Mouse (Mus musculus) olfactory bulb, adult 2 months (tissue): Measurements from ENCODE around the gene Unc13d.
"Not testable (repeated sequence)": the region's sequence is repeated elsewhere in the genome, so short reads cannot be mapped to it uniquely, and the experiment has no call there.

Experiments
- CTCF ChIP-seq: fragments of 200-500 bp; IDR thresholded peaks from 2 replicates; pipeline ENCODE4 v1.5.1; 2012; ENCODE audit warnings: low read depth, mild to moderate bottlenecking, low read length, moderate library complexity; ENCODE audit not compliant: insufficient read depth
- POLR2A ChIP-seq: fragments of 200-500 bp; IDR thresholded peaks from 2 replicates; pipeline ENCODE4 v1.6.1; 2012; ENCODE audit warnings: mild to moderate bottlenecking, low read depth, low read length, moderate library complexity; ENCODE audit not compliant: insufficient read depth

DNA sequence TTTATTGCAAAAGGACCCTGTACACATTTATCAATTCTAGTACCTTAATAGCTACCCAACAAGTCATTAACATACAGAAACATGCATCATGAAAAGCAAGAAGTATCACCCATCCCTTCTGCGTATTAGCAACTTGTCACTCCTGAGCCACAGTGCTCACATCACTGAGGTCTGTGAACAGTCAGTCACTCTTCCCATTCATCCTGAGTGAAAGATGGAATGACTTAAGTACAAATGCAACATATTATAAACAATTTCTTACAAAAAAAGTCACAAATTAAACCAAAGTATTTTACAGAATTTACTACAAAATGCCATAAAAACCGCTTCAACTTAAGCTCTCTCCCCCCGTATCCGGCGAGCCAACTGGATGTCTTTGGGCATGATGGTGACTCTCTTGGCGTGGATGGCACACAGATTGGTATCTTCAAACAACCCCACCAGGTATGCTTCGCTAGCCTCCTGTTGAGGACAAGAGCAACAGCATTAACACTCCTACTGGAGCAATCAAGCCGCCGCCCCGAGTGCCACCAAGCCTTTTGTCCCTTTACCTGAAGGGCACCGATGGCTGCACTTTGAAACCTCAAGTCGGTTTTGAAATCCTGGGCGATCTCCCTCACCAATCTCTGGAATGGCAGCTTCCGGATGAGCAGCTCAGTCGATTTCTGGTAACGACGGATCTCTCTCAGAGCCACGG lies 54.5 kb downstream of the Unc13d start:
- not testable (repeated sequence) for TF ChIP-seq CTCF, POLR2A
